Comparison of ENCODE assay signal across 10 mouse cellular contexts in genomic region chr7:63335146-63335545, GRCm38 (mm10).
DNase-seq lines count a peak whose midpoint lies in the region; ATAC-seq and TF ChIP-seq lines count a peak whose summit lies in the region.
"Had no signal": no experiment of that assay in that cellular context is flagged by ENCODE, and none has a peak within 500 bp of the region (broad histone marks: within the 10 kb centered on the region; RNA-seq: fewer than 3 reads in every experiment).

No protein-coding gene starts in this region.

- intact Hi-C loops in left cerebral cortex, postnatal 4 days (cut with DNase I), result no loop called here

- TF ChIP-seq CTCF in brain, embryonic 14.5 days (IDR thresholded peaks at IDR 0.05; ENCODE audit: borderline replicate concordance, extremely low read depth, insufficient read depth, insufficient read length), result peak; percentile 74; the same call in 1 of the 2 replicates
- peak; percentile 69 for TF ChIP-seq CTCF in stomach, postnatal 0 days (IDR thresholded peaks at IDR 0.05; ENCODE audit: low read depth)

- H3K9me3 ChIP-seq in forebrain, embryonic 12.5 days, result no peaks in the 10 kb centered on the region
- H3K9me3 ChIP-seq in stomach, postnatal 0 days (ENCODE audit: control insufficient read depth, low read length), result no peaks in the 10 kb centered on the region
- H3K9me3 ChIP-seq: embryonic facial prominence, embryonic 12.5 days; limb, embryonic 12.5 days had no signal

- H3K4me2 ChIP-seq in forebrain, embryonic 12.5 days, result no peak overlapping the region
- no peak overlapping the region for H3K4me2 ChIP-seq in stomach, postnatal 0 days (replicated peaks; ENCODE audit: low read depth)
- H3K4me2 ChIP-seq: embryonic facial prominence, embryonic 12.5 days; limb, embryonic 12.5 days had no signal

- DNase-seq in lung, postnatal 25 days (ENCODE audit: low spot score), result peak; percentile 1
- DNase-seq in lung, adult 18-20 months, result no peak
- DNase-seq in brain, embryonic 14.5 days (ENCODE audit: low read depth), result peak; percentile 76
- peak; percentile 44 for DNase-seq in left cerebral cortex, postnatal 4 days
- peak; percentile 20 for DNase-seq in stomach, postnatal 0 days (ENCODE audit: low spot score)
- no peak for DNase-seq in B cell, adult 2 months
- DNase-seq in frontal cortex, postnatal 14 days (ENCODE audit: low spot score in 2 of 2), result no peak

- WGBS in forebrain, embryonic 12.5 days, result 34% methylated on average over 1 of the region's 1 CpGs
- 26% methylated on average over 1 of the region's 1 CpGs for WGBS in stomach, postnatal 0 days

- H3K4me3 ChIP-seq in forebrain, embryonic 12.5 days (replicated peaks), result no peak overlapping the region
- no peak overlapping the region for H3K4me3 ChIP-seq in stomach, postnatal 0 days (ENCODE audit: low read depth, low read length)
- H3K4me3 ChIP-seq: embryonic facial prominence, embryonic 12.5 days; limb, embryonic 12.5 days had no signal

- no peak for TF ChIP-seq POLR2A in brain, embryonic 14.5 days (IDR thresholded peaks at IDR 0.05; ENCODE audit: borderline replicate concordance, extremely low read depth, insufficient read depth, insufficient read length, poor library complexity, severe bottlenecking)

- no peak overlapping the region for H3K9ac ChIP-seq in forebrain, embryonic 12.5 days
- no peak overlapping the region for H3K9ac ChIP-seq in stomach, postnatal 0 days (ENCODE audit: low read length)
- H3K9ac ChIP-seq: embryonic facial prominence, embryonic 12.5 days; limb, embryonic 12.5 days had no signal

- no peaks in the 10 kb centered on the region for H3K36me3 ChIP-seq in forebrain, embryonic 12.5 days (replicated peaks)
- H3K36me3 ChIP-seq in stomach, postnatal 0 days (ENCODE audit: control insufficient read depth, insufficient read depth, low read length), result no peaks in the 10 kb centered on the region
- H3K36me3 ChIP-seq: embryonic facial prominence, embryonic 12.5 days; limb, embryonic 12.5 days had no signal

- peak; percentile 65; the same call in 1 of the 2 replicates for ATAC-seq in forebrain, embryonic 12.5 days (ENCODE audit: low FRiP score)
- no peak for ATAC-seq in stomach, postnatal 0 days (ENCODE audit: low FRiP score, low TSS enrichment)

- no peak overlapping the region for H3K27ac ChIP-seq in forebrain, embryonic 12.5 days
- no peak overlapping the region for H3K27ac ChIP-seq in stomach, postnatal 0 days (replicated peaks)
- H3K27ac ChIP-seq: embryonic facial prominence, embryonic 12.5 days; limb, embryonic 12.5 days had no signal

- H3K4me1 ChIP-seq in forebrain, embryonic 12.5 days, result no peaks in the 10 kb centered on the region
- H3K4me1 ChIP-seq in stomach, postnatal 0 days (replicated peaks; ENCODE audit: control insufficient read depth, insufficient read depth), result no peaks in the 10 kb centered on the region
- H3K4me1 ChIP-seq: embryonic facial prominence, embryonic 12.5 days; limb, embryonic 12.5 days had no signal

- H3K27me3 ChIP-seq in forebrain, embryonic 12.5 days, result no peaks in the 10 kb centered on the region
- no peaks in the 10 kb centered on the region for H3K27me3 ChIP-seq in stomach, postnatal 0 days (ENCODE audit: control insufficient read depth, insufficient read depth, low read length)
- H3K27me3 ChIP-seq: embryonic facial prominence, embryonic 12.5 days; limb, embryonic 12.5 days had no signal

- no peak for TF ChIP-seq EP300 in stomach, postnatal 0 days (optimal IDR thresholded peaks at IDR 0.05)

Comparison
In these comparisons a context has a peak if more than half of its experiments do, and no peak if none do; other contexts are left out.
1. DNase-seq: peak in lung, postnatal 25 days (single experiment), brain, embryonic 14.5 days (single experiment), left cerebral cortex, postnatal 4 days (single experiment) and stomach, postnatal 0 days (single experiment); none in lung, adult 18-20 months (0 of 2), B cell, adult 2 months (0 of 2) and frontal cortex, postnatal 14 days (0 of 2).